Mouse (Mus musculus): ENCODE results near the gene Gm11487.
A peak's percentile ranks its signal among the peaks of the same experiment; 100 is the strongest.
"Not testable (repeated sequence)": the region's sequence is repeated elsewhere in the genome, so short reads cannot be mapped to it uniquely, and the experiment has no call there.

Gm11487 gene

DNA sequence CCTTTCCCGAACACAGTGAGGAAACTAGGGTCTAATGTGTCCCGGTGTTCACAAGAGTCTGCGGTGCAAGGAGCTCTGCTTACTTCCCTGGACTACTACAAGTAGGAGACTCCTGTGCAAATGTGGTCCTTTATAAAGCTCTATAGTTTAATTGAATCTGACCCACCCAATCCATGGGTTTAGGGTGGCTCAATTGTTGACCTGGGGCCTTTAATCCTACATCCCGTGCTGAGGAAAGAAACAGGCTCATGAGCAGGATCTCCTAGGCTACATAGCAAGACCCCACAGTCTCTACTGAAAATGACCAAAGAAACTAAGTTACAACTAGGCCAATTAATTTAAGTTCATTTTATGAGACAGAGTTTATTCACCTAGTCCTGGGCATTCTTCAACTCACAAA, at the start of gene Gm11487:
Gene Gm11487 (minus strand): TSS at position 101 of the 400 bp plus-strand sequence.
- not testable (repeated sequence) for DNase-seq

DNA sequence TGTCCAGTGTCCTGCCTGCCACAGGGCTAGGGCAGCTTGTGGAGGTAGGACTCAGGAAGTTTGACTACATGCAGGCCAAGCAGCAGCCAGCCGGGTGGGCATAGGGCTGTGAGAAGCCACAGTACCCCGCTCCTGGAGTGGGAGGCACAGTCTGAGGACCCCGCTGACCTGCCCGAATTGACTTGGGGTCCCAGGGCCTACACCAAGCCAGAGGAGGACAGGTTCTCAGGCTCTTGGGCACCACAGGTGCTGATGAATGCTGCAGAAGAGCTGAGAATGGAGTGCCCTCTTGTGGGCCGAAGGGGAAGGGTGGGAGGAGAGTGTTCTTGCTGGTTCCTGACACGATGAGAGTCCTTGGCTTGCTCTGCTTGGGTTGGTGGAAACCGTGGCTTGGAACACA, 39.8 kb upstream of the Gm11487 start:
- DNase-seq: peak; percentile 13

DNA sequence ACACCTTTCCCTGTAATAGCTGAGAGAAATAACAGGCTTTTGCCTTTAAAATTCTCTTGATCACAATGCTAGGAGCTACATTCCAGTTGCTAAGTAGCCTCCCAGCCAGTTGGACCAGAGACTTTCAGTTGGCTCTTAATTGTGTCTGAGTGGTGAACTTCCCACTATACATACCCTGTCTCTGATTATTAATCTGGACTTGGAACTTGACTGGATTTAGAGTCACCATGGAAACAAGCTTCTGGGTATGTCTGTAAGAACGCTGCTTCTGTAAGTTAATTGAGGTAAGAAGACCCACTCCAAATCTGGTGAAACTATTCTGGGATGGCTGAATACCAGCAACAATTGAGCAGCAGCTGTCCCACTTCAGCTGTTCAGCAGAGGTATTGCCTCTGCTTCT, 37.7 kb upstream of the Gm11487 start:
- no peak for DNase-seq

DNA sequence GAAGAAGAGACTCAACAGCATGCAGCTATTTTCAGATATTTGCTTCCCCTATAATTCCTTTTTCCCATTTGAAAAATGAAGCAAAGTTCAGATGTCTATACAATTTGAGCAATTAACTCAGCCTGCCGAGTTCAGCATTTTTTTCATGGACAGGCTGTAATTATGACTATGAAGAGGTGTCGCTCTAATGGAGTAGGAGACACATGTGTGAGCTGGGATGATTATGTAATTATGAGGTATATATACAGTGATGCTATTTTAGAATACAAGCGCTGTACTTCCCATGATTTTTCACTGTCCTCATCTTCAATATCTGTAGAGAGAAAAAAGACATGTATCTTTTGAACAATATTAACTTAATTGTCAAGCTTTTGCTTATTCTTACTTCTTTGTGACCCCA, 21.0 kb upstream of the Gm11487 start:
- DNase-seq: no peak

DNA sequence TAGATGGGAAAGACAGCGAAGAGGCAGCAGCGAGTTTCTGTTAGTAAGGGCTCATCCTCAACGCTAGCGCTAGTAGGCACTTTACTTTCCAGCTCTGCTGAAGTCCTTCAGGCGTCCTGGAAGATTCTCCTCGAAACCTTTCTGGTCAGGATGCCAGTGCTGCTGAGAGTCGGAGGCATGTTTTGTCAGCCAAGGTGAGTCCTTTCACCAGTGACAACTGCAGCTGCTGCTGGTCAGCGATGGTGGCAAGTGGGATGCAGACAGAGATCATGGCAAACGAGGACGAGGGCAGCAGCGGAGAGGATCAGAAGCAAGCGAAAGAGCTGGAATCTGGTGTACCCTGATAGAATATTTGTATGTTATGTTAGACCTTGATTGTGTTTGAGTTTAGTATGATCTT, 18.2 kb upstream of the Gm11487 start:
- DNase-seq: no peak

DNA sequence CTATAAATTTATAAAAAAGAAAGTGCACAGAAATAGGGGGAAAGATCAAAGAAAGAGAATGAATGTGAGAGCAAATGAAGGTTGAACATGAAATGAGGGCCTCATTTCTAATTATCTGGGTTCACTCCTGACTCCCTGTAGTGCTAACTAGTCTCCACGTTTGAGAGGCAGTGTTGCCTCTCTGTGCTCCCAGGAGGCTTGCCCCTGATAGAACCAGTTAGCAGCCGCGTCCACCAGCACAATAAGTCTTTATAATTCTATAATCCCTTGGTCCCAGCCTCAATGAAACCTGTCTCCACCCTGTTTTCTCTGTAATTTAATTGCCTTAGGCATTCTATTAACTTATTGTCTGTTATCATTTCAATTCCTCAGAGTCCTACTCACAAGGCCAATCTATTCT, 38.3 kb downstream of the Gm11487 start:
- no peak for DNase-seq
